Mouse (Mus musculus): ENCODE results near the gene 1700024P04Rik. TPM values are rescaled to one million over a fixed set of nuclear protein-coding genes. Genes with fewer than 3 reads are reported as not detected.
A peak's percentile ranks its signal among the peaks of the same experiment; 100 is the strongest.

1700024P04Rik gene
- polyA plus RNA-seq (2015; fragmentation: Nextera tagmentation; extraction: Ambion mirVana), result not detected in 2 replicates

DNA sequence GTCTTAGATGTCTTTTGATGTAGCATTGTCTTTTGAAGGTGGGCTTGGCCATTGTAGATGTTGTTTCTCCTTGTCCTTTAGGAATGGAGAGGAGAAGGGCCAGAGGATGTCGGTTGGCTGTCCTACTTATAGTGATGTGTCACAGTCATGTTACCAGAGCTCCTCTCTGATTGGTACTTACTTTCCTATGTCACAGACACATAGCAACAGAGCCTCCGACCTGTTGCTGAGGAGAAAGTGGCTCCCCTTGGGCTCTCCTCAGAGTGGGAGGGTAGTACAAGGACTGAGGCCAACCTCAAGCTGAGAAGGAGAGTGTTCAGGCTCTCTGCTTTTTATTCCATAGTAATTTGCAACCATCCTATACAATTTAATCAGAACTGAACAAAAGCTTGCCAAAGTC lies at the start of gene 1700024P04Rik:
Gene 1700024P04Rik, minus strand, starts transcription at position 101 of the 400 bp plus-strand sequence.
- H3K36me3 ChIP-seq, result no peaks in the 10 kb centered on the region
- WGBS, result 70% methylated on average over 2 of the region's 2 CpGs
- H3K27ac ChIP-seq, result no peak within 1 kb of the TSS
- no peaks in the 10 kb centered on the region for H3K27me3 ChIP-seq
- H3K4me2 ChIP-seq, result no peak within 1 kb of the TSS
- H3K9ac ChIP-seq, result no peak within 1 kb of the TSS
- no peaks in the 10 kb centered on the region for H3K9me3 ChIP-seq
- no peak for ATAC-seq (ENCODE audit: low FRiP score)
- H3K4me3 ChIP-seq, result no peak within 1 kb of the TSS
- H3K4me1 ChIP-seq (replicated peaks), result no peaks in the 10 kb centered on the region

DNA sequence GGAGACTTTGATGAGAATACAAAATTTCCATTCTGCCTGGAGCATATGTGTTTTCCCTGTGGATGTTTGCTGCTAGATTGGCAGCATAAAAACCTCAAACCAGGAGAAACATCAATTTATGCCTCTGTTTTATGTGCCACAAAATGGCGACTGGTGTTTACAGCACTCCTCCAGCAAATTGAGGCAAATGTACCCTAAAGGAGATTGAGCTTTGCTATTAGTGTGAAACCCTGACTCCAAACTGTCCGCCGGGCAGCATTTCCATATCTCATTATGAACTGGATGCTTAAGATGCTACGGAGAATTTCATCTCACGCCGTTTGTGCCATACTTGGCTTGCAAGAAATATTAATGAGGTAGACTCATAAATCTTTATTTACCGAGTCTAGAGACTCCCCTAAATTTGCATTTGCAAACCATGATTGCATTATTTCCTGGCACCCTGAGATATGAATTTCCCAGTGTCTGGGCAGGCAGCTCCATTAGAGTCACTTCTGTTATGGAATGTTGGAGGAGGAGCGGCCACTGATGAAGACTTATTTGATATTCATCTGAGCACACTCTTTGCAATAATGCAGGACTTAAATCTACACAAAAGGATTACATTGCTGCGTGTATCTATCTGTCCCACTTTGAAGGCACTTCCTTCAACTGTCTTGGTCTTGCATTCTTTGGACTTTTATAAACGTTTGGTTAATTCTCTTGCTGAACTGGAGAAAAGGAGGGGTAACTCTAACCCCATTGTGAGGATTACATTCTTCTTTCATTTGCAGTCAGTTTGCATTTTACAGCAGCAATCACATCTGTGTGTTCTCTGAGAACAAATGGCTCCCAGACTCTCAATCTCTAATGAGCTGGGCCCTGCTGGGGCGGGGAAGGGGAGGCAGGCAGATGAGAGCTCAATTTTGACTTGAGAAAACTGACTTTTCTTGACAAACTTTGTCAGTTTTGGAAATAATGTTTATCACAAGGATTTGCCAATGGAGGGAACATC lies 47.2 kb upstream of the 1700024P04Rik start:
- WGBS, result 38% methylated on average over 11 of the region's 11 CpGs

GRCm38 (mm10) chr13:99030579-99031200 lies 46.3 kb upstream of the 1700024P04Rik start:
- Histone ChIP-seq H3K27me3 (no peaks in the 10 kb centered on the region), H3K9ac (peak overlapping the region; percentile 35), H3K4me1 (replicated peaks) (peaks cover 40% of the 10 kb centered on the region), H3K27ac (peak overlapping the region; percentile 81), H3K4me3 (no peak overlapping the region), H3K4me2 (peak overlapping the region; percentile 23), H3K9me3 (no peaks in the 10 kb centered on the region), H3K36me3 (no peaks in the 10 kb centered on the region)
- peak; percentile 47; the same call in 1 of the 2 replicates for ATAC-seq (ENCODE audit: low FRiP score)
- 23% methylated on average over 15 of the region's 15 CpGs for WGBS

More for the DNA sequence above, 47.2 kb upstream of the 1700024P04Rik start:
- peaks cover 40% of the 10 kb centered on the region for H3K4me1 ChIP-seq (replicated peaks)
- H3K4me2 ChIP-seq, result peak overlapping the region; percentile 23
- no peaks in the 10 kb centered on the region for H3K36me3 ChIP-seq
- H3K4me3 ChIP-seq, result no peak overlapping the region
- no peaks in the 10 kb centered on the region for H3K27me3 ChIP-seq
- H3K9me3 ChIP-seq, result no peaks in the 10 kb centered on the region
- peak overlapping the region; percentile 81 for H3K27ac ChIP-seq
- ATAC-seq (ENCODE audit: low FRiP score), result peak; percentile 62
- H3K9ac ChIP-seq, result no peak overlapping the region

- Histone ChIP-seq H3K27ac (no peak overlapping the region), H3K27me3 (no peaks in the 10 kb centered on the region), H3K4me1 (replicated peaks) (peaks cover 25% of the 10 kb centered on the region), H3K9ac (no peak overlapping the region), H3K36me3 (no peaks in the 10 kb centered on the region), H3K4me2 (no peak overlapping the region), H3K4me3 (no peak overlapping the region), H3K9me3 (no peaks in the 10 kb centered on the region)
- no peak for ATAC-seq (ENCODE audit: low FRiP score)
- WGBS, result 90% methylated on average over 5 of the region's 5 CpGs
Observed at GRCm38 (mm10) chr13:99025268-99025667, 40.9 kb upstream of the 1700024P04Rik start.

DNA sequence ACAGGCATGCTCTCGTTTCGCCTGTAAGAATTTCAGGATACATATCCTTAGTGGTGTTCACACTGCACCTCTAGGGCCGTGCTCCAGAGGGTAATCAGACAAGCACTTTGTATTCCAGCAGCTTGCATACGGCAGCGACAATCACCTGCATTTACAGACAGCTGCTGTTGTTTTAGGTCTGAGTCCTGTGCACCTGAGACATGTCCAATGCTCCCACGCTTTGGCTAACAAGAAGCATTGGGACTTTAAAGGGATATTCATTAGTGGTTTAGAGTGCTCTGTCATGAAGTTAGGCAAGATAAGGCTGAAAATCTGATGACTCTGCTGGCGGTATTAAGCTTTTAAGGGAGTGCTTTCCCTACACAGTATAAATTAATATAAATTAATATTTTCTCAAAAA lies 37.7 kb upstream of the 1700024P04Rik start:
- WGBS, result 63% methylated on average over 7 of the region's 7 CpGs
- no peaks in the 10 kb centered on the region for H3K27me3 ChIP-seq
- H3K4me1 ChIP-seq (replicated peaks), result peaks cover 23% of the 10 kb centered on the region
- no peaks in the 10 kb centered on the region for H3K36me3 ChIP-seq
- H3K4me3 ChIP-seq, result no peak overlapping the region
- H3K9ac ChIP-seq, result no peak overlapping the region
- no peak for ATAC-seq (ENCODE audit: low FRiP score)
- no peak overlapping the region for H3K4me2 ChIP-seq
- no peaks in the 10 kb centered on the region for H3K9me3 ChIP-seq
- peak overlapping the region; percentile 49 for H3K27ac ChIP-seq

- Histone ChIP-seq H3K4me2 (no peak overlapping the region), H3K4me3 (no peak overlapping the region), H3K36me3 (no peaks in the 10 kb centered on the region), H3K9me3 (no peaks in the 10 kb centered on the region), H3K9ac (no peak overlapping the region), H3K27me3 (no peaks in the 10 kb centered on the region), H3K27ac (no peak overlapping the region), H3K4me1 (replicated peaks) (peaks cover 23% of the 10 kb centered on the region)
- no peak for ATAC-seq (ENCODE audit: low FRiP score)
- 48% methylated on average over 6 of the region's 6 CpGs for WGBS
Observed at GRCm38 (mm10) chr13:99021181-99021580, 36.8 kb upstream of the 1700024P04Rik start.

- no peak for ATAC-seq (ENCODE audit: low FRiP score)
- H3K36me3 ChIP-seq, result no peaks in the 10 kb centered on the region
- WGBS, result 91% methylated on average over 11 of the region's 11 CpGs
Observed at GRCm38 (mm10) chr13:99019831-99020669, 35.7 kb upstream of the 1700024P04Rik start.

DNA sequence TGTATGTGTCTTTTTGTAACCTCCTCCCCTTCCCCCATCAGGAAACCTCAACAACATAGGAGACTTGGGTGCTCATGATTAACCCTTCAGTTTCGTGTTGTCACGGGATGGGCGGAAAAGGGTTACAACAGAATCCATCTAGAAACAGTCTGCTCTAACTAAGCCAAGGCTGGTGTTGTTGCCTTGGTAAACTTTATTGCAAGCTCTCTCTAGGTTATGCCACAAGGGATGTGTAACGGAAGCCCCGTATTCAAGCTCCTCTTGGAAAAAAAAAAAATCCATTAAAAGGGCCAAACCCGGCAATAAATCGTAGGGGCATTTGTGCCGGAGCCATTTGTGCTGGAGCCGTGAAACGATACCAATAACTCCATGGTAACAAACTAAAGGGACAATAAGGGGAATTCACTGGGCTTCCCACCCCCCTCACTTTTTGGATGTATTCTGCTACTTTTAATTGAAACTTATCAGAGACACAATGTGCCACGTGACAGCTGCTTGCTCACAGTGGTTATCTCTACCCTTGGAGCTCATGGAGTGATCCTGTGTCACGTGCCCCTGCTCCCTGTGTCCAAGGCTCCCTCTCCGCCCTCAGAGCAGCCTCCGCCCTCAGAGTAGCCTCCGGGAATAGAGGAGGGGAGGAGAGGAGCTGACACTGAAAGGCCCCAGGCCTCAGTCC lies 34.3 kb upstream of the 1700024P04Rik start:
- Histone ChIP-seq H3K27me3 (no peaks in the 10 kb centered on the region), H3K9ac (no peak overlapping the region), H3K27ac (no peak overlapping the region), H3K36me3 (no peaks in the 10 kb centered on the region), H3K4me3 (no peak overlapping the region), H3K4me2 (peak overlapping the region; percentile 21; the same call in 1 of the 2 replicates), H3K4me1 (replicated peaks) (peaks cover 23% of the 10 kb centered on the region), H3K9me3 (no peaks in the 10 kb centered on the region)
- ATAC-seq (ENCODE audit: low FRiP score), result peak; percentile 63
- 40% methylated on average over 15 of the region's 15 CpGs for WGBS

More at GRCm38 (mm10) chr13:99019831-99020669, 35.7 kb upstream of the 1700024P04Rik start:
- no peaks in the 10 kb centered on the region for H3K9me3 ChIP-seq
- H3K4me2 ChIP-seq, result no peak overlapping the region
- no peak overlapping the region for H3K9ac ChIP-seq
- H3K4me1 ChIP-seq (replicated peaks), result peaks cover 23% of the 10 kb centered on the region
- no peaks in the 10 kb centered on the region for H3K27me3 ChIP-seq
- H3K27ac ChIP-seq, result no peak overlapping the region
- H3K4me3 ChIP-seq, result no peak overlapping the region

- ATAC-seq (ENCODE audit: low FRiP score), result no peak
- 80% methylated on average over 4 of the region's 4 CpGs for WGBS
Observed at GRCm38 (mm10) chr13:99016696-99017095, 32.3 kb upstream of the 1700024P04Rik start.

DNA sequence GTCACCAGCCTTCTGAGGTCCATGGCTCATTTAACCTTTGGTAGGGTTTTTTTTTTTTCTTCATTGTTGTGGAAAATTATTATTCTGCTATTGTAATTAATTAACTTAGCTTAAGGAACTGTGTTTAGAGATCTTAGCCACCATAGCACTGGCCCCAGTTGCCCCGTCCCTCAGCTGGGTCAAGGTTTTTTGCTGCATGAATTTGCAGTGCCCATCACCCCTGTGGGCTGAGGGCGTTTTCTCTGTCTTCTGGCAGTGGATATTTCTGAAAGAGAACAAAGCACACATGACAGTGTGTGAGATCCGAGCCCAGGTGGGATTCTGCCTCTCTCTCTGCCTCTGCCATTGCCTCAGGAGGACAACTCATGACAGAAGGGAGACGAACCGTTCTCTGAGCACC lies 28.5 kb upstream of the 1700024P04Rik start:
- no peak overlapping the region for H3K9ac ChIP-seq
- H3K36me3 ChIP-seq, result no peaks in the 10 kb centered on the region
- no peaks in the 10 kb centered on the region for H3K27me3 ChIP-seq
- no peak overlapping the region for H3K27ac ChIP-seq
- 0 out of 2 replicates have a peak, but pooled peaks cover 5% of the 10 kb centered on the region for H3K4me1 ChIP-seq (replicated peaks)
- no peak overlapping the region for H3K4me2 ChIP-seq
- WGBS, result 77% methylated on average over 5 of the region's 5 CpGs
- ATAC-seq (ENCODE audit: low FRiP score), result no peak
- no peaks in the 10 kb centered on the region for H3K9me3 ChIP-seq
- no peak overlapping the region for H3K4me3 ChIP-seq

More at GRCm38 (mm10) chr13:99016696-99017095, 32.3 kb upstream of the 1700024P04Rik start:
- H3K9me3 ChIP-seq, result no peaks in the 10 kb centered on the region
- H3K36me3 ChIP-seq, result no peaks in the 10 kb centered on the region
- H3K27ac ChIP-seq, result no peak overlapping the region
- H3K4me2 ChIP-seq, result no peak overlapping the region
- H3K9ac ChIP-seq, result no peak overlapping the region
- H3K4me1 ChIP-seq (replicated peaks), result peaks cover 19% of the 10 kb centered on the region
- no peaks in the 10 kb centered on the region for H3K27me3 ChIP-seq
- H3K4me3 ChIP-seq, result no peak overlapping the region

GRCm38 (mm10) chr13:99008013-99008412 lies 23.6 kb upstream of the 1700024P04Rik start:
- Histone ChIP-seq H3K9me3 (peaks cover 14% of the 10 kb centered on the region), H3K4me3 (no peak overlapping the region), H3K9ac (no peak overlapping the region), H3K36me3 (no peaks in the 10 kb centered on the region), H3K4me2 (no peak overlapping the region), H3K27ac (no peak overlapping the region), H3K4me1 (replicated peaks) (0 out of 2 replicates have a peak, but pooled peaks cover 5% of the 10 kb centered on the region), H3K27me3 (no peaks in the 10 kb centered on the region)
- ATAC-seq (ENCODE audit: low FRiP score), result no peak
- 92% methylated on average over 5 of the region's 5 CpGs for WGBS

Measured in hindbrain, embryonic 13.5 days (tissue).